Mouse (Mus musculus): ENCODE results near the gene Ttc33. TPM values are rescaled to one million over a fixed set of nuclear protein-coding genes. Genes with fewer than 3 reads are reported as not detected.

The Ttc33 gene
- total RNA-seq (2014; fragmentation: Nextera tagmentation) (14.8 and 26.0 TPM in 2 replicates), total RNA-seq (2017) (63.5 and 64.7 TPM in 2 replicates), polyA plus RNA-seq (2012) (10.6 and 47.8 TPM in 2 replicates)

GRCm38 (mm10) chr15:5185366-5186292 is at the start of gene Ttc33:
TSS of gene Ttc33 (plus strand) at chr15:5185525.
- Histone ChIP-seq H3K36me3 (replicated peaks) (peaks cover 45% of the 10 kb centered on the region), H3K4me1 (ENCODE audit: insufficient read depth, low read depth, low read length) (peaks cover 51% of the 10 kb centered on the region), H3K27me3 (ENCODE audit: insufficient read depth, low read length) (no peaks in the 10 kb centered on the region), H3K4me3 (ENCODE audit: low read depth, low read length) (peak within 1 kb of the TSS; percentile 96), H3K9me3 (replicated peaks) (no peaks in the 10 kb centered on the region)
- DNase-seq (ENCODE audit: low spot score) (peak; percentile 54), ATAC-seq (ENCODE audit: extremely low read depth, insufficient number of reproducible peaks, low FRiP score, poor library complexity, severe bottlenecking) (no peak)
- TF ChIP-seq POLR2AphosphoS5 (IDR thresholded peaks at IDR 0.05; ENCODE audit: insufficient replicate concordance, low read depth, low read length) = no peak
- no peak for TF ChIP-seq TAL1 (conservative IDR thresholded peaks at IDR 0.05; ENCODE audit: low read depth, low read length)
- no peak for TF ChIP-seq GATA2 (IDR thresholded peaks at IDR 0.05; ENCODE audit: borderline replicate concordance, low read depth, low read length)
- TF ChIP-seq GATA1 (IDR thresholded peaks at IDR 0.05; ENCODE audit: borderline replicate concordance, low read length) = no peak
- TF ChIP-seq CTCF (IDR thresholded peaks at IDR 0.05; ENCODE audit: low read depth, low read length) = no peak

DNA sequence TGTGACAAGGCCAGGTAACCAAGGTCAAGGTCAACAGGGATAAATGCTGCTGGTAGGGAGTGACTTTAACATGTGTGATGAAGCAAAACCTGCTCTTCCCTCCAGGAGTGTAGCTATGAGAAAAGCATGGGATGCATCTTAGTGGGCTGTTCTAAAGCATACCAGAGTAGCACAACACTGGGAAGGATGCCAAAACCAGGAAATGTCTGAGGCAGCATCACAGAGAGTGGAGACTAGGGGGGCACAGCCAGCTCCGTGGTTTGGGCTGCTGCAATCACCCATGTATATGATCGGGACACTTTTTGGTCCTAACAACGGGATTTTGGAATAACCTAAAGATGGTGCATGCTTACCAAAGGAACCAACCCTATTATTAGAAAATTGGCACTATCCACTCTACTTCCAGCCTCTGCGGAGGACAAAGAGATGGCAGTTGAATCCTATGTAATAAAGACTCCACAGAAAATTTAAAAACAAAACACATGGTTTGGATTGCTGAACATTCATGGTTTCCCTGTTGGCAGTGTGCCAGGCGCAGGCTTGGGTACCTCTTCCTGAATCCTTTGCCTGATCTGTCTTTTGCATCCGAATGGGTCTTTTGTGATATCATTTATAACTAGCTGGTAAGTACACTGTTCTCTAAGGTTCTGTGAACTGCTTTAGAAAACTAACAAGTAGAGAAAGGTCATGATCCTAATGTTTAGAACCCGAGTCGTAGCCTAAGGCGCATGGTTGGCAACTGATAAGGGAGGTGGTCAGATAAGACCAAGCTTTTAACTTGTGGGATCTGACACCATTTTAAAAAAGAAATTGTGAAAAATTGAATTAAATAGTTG is 47.1 kb upstream of the Ttc33 start:
- Histone ChIP-seq H3K4me1 (ENCODE audit: insufficient read depth, low read depth, low read length) (peaks cover 79% of the 10 kb centered on the region), H3K4me3 (ENCODE audit: low read depth, low read length) (peak overlapping the region; percentile 22; the same call in 1 of the 2 replicates), H3K27me3 (ENCODE audit: insufficient read depth, low read length) (no peaks in the 10 kb centered on the region), H3K36me3 (replicated peaks) (no peaks in the 10 kb centered on the region), H3K9me3 (replicated peaks) (no peaks in the 10 kb centered on the region)
- ATAC-seq (ENCODE audit: extremely low read depth, insufficient number of reproducible peaks, low FRiP score, poor library complexity, severe bottlenecking) = peak; percentile 58
- no peak for DNase-seq (ENCODE audit: low spot score)
- TF ChIP-seq GATA1 (IDR thresholded peaks at IDR 0.05; ENCODE audit: borderline replicate concordance, low read length) = no peak
- TF ChIP-seq TAL1 (conservative IDR thresholded peaks at IDR 0.05; ENCODE audit: low read depth, low read length) = peak; percentile 73

- H3K27me3 ChIP-seq (ENCODE audit: insufficient read depth, low read length) = no peaks in the 10 kb centered on the region
- DNase-seq (ENCODE audit: low spot score) = no peak
- no peak for TF ChIP-seq GATA2 (IDR thresholded peaks at IDR 0.05; ENCODE audit: borderline replicate concordance, low read depth, low read length)
- no peak for TF ChIP-seq CTCF (IDR thresholded peaks at IDR 0.05; ENCODE audit: low read depth, low read length)
- TF ChIP-seq GATA1 (IDR thresholded peaks at IDR 0.05; ENCODE audit: borderline replicate concordance, low read length) = no peak
- no peak for TF ChIP-seq TAL1 (conservative IDR thresholded peaks at IDR 0.05; ENCODE audit: low read depth, low read length)
- no peak for TF ChIP-seq POLR2AphosphoS5 (IDR thresholded peaks at IDR 0.05; ENCODE audit: insufficient replicate concordance, low read depth, low read length)
- no peaks in the 10 kb centered on the region for H3K9me3 ChIP-seq (replicated peaks)
- no peaks in the 10 kb centered on the region for H3K36me3 ChIP-seq (replicated peaks)
- H3K4me3 ChIP-seq (ENCODE audit: low read depth, low read length) = no peak overlapping the region; the same call in 1 of the 2 replicates
- H3K4me1 ChIP-seq (ENCODE audit: insufficient read depth, low read depth, low read length) = peaks cover 69% of the 10 kb centered on the region
- peak; percentile 12; the same call in 1 of the 2 replicates for ATAC-seq (ENCODE audit: extremely low read depth, insufficient number of reproducible peaks, low FRiP score, poor library complexity, severe bottlenecking)
Observed at GRCm38 (mm10) chr15:5139366-5139765, 46.0 kb upstream of the Ttc33 start.

GRCm38 (mm10) chr15:5139863-5140262 is 45.5 kb upstream of the Ttc33 start:
- TF ChIP-seq POLR2AphosphoS5 (IDR thresholded peaks at IDR 0.05; ENCODE audit: insufficient replicate concordance, low read depth, low read length) (no peak), TAL1 (conservative IDR thresholded peaks at IDR 0.05; ENCODE audit: low read depth, low read length) (peak; percentile 63), GATA2 (IDR thresholded peaks at IDR 0.05; ENCODE audit: borderline replicate concordance, low read depth, low read length) (no peak), CTCF (IDR thresholded peaks at IDR 0.05; ENCODE audit: low read depth, low read length) (no peak)
- no peaks in the 10 kb centered on the region for H3K9me3 ChIP-seq (replicated peaks)
- peaks cover 65% of the 10 kb centered on the region for H3K4me1 ChIP-seq (ENCODE audit: insufficient read depth, low read depth, low read length)
- peak; percentile 42 for DNase-seq (ENCODE audit: low spot score)
- peak overlapping the region; percentile 3; the same call in 1 of the 2 replicates for H3K4me3 ChIP-seq (ENCODE audit: low read depth, low read length)
- H3K36me3 ChIP-seq (replicated peaks) = no peaks in the 10 kb centered on the region
- ATAC-seq (ENCODE audit: extremely low read depth, insufficient number of reproducible peaks, low FRiP score, poor library complexity, severe bottlenecking) = peak; percentile 58
- H3K27me3 ChIP-seq (ENCODE audit: insufficient read depth, low read length) = no peaks in the 10 kb centered on the region

DNA sequence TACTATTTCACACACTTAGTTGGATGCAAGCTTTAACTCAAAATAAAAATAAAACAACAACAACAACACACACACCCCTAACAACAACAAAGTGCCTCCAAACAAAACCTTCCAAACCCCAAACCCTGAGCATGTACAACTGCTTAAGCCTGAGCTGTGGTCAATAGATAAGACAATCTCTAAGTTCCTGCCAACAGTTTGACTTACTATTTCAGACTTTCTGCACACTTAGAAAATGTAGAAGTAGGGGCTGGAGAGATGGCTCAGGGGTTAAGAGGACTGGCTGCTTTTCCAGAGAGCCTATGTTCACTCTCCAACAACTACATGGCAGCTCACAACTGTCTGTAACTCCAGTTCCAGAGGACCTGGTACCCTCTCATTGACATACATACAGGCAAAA is 45.0 kb upstream of the Ttc33 start:
- H3K4me1 ChIP-seq (ENCODE audit: insufficient read depth, low read depth, low read length) = peaks cover 65% of the 10 kb centered on the region
- ATAC-seq (ENCODE audit: extremely low read depth, insufficient number of reproducible peaks, low FRiP score, poor library complexity, severe bottlenecking) (peak; percentile 48), DNase-seq (ENCODE audit: low spot score) (no peak)
- H3K9me3 ChIP-seq (replicated peaks) = no peaks in the 10 kb centered on the region
- TF ChIP-seq TAL1 (conservative IDR thresholded peaks at IDR 0.05; ENCODE audit: low read depth, low read length) = peak; percentile 81
- TF ChIP-seq GATA2 (IDR thresholded peaks at IDR 0.05; ENCODE audit: borderline replicate concordance, low read depth, low read length) = no peak
- H3K4me3 ChIP-seq (ENCODE audit: low read depth, low read length) = peak overlapping the region; percentile 23; the same call in 1 of the 2 replicates
- H3K27me3 ChIP-seq (ENCODE audit: insufficient read depth, low read length) = no peaks in the 10 kb centered on the region
- H3K36me3 ChIP-seq (replicated peaks) = peaks cover 5% of the 10 kb centered on the region

DNA sequence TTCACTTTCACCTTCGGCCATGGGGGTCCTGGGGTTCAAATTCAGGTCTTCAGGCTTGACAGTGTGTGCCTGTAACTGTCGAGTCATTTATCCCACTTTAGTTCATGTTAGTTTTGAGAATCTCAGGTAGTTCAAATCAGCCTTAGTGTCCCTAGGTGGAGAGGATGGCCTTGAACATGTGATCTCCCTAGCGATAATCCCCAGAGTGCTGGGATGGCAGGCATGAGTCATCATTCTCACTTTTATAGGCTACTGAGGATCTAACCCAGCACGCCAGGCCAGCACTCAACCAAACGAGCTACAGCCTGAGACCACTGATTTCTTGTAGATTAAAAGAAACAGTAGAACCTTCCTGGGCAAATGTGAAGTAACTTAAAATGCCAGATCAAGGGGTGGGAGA is 43.3 kb upstream of the Ttc33 start:
- TF ChIP-seq GATA1 (IDR thresholded peaks at IDR 0.05; ENCODE audit: borderline replicate concordance, low read length) (no peak), POLR2AphosphoS5 (IDR thresholded peaks at IDR 0.05; ENCODE audit: insufficient replicate concordance, low read depth, low read length) (no peak), GATA2 (IDR thresholded peaks at IDR 0.05; ENCODE audit: borderline replicate concordance, low read depth, low read length) (no peak), CTCF (IDR thresholded peaks at IDR 0.05; ENCODE audit: low read depth, low read length) (no peak)
- ATAC-seq (ENCODE audit: extremely low read depth, insufficient number of reproducible peaks, low FRiP score, poor library complexity, severe bottlenecking) = no peak
- Histone ChIP-seq H3K4me3 (ENCODE audit: low read depth, low read length) (no peak overlapping the region), H3K9me3 (replicated peaks) (no peaks in the 10 kb centered on the region), H3K27me3 (ENCODE audit: insufficient read depth, low read length) (no peaks in the 10 kb centered on the region), H3K36me3 (replicated peaks) (peaks cover 18% of the 10 kb centered on the region), H3K4me1 (ENCODE audit: insufficient read depth, low read depth, low read length) (peaks cover 67% of the 10 kb centered on the region)
- DNase-seq (ENCODE audit: low spot score) = no peak
